Mouse (Mus musculus) CH12.LX (cell line): ENCODE measurements around the gene Cit.

Experiments
- CTCF ChIP-seq, 2 experiments: IDR thresholded peaks in 1 of 2; conservative IDR thresholded peaks in 1 of 2; 2 replicates each; pipeline ENCODE4 v1.5.1; 2011 to 2012; ENCODE audit warnings: low read depth in 2 of 2, low read length in 2 of 2, improper control_type of control experiment in 1 of 2, inconsistent platforms in 1 of 2, mild to moderate bottlenecking in 1 of 2, moderate library complexity in 1 of 2
- JUND ChIP-seq: conservative IDR thresholded peaks from 2 replicates; pipeline ENCODE4 v1.6.1; 2011; ENCODE audit warnings: low read depth, low read length, improper control_type of control experiment
- POLR2A ChIP-seq: IDR thresholded peaks from 2 replicates; pipeline ENCODE4 v1.6.1; 2011; ENCODE audit warnings: low read depth, mild to moderate bottlenecking, improper control_type of control experiment, low read length

DNA sequence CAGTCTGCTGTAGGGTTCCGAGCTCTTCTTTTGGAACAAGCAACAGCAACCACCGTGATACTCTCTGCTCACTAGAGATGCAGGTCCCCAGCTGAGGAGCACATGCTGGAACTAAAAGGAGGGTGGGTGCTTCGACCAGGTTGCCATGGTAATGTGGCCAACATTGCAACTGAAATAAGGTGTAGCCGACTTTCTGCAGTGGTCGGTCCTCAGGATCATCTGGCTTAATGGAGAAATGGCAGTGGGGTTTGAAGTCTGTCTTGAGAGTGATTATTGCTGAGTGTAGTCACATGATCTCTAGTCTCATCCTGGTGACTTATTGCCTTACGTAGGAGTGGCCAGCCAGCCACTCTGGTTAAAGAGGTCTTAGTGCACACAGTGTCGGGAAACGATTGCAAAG, 168.7 kb downstream of the Cit start:
- TF ChIP-seq POLR2A (no peak), CTCF (conservative IDR thresholded peaks at IDR 0.05 in 1 of 2, IDR thresholded peaks at IDR 0.05 in 1 of 2; ENCODE audit: low read depth in 2 of 2, low read length in 2 of 2) (no peak), JUND (no peak)
